Mouse (Mus musculus): ENCODE measurements at regions not wholly inside any gene's neighbourhood (a gene's known extent, or its start where the extent isn't known, plus 50 kb on each side); places are given as distances from the start of the nearest gene placed in this dataset.

DNA sequence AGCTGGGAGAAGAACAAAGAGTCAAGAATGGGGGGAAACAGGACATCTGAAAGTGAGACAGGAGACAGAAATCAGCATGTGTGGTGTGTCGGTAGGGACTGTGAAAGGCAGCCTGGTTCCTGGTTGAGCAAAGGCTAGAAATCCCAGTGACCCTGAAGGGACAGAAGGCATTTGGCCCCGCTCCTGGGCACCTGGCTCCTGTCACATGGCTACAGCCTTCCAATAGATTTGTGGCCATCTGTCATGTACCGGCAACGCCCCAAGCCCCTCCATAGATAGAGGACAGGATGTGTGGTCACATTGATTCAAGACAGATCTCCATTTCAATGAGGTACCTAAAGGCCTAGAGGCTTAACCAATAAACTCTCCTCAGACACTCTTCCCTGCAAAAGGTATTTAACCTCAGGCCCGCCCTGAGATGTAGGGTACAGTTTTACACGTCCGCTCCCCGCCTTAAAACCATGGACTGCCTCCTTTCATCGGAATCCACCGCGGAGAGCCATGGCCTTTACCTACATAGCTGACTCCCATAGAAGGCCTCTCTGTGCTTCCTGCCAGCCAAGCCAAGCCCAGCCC, 68.0 kb upstream of the Lmcd1 start:
- TF ChIP-seq CTCF (IDR thresholded peaks at IDR 0.05; ENCODE audit: borderline replicate concordance, extremely low read depth, insufficient read depth, insufficient read length) (no peak), POLR2A (IDR thresholded peaks at IDR 0.05; ENCODE audit: borderline replicate concordance, extremely low read depth, insufficient read depth, insufficient read length, poor library complexity, severe bottlenecking) (no peak)

Data from brain, embryonic 14.5 days (tissue).